Mouse (Mus musculus) layer of hippocampus, adult 9-10 months (tissue): Measurements from ENCODE around the gene Vars.

ENCODE experiments used
- DNase-seq: peaks from one replicate; pipeline ENCODE4 v3.0.0; 2022; ENCODE audit warnings: low spot score

Gene Vars

DNA sequence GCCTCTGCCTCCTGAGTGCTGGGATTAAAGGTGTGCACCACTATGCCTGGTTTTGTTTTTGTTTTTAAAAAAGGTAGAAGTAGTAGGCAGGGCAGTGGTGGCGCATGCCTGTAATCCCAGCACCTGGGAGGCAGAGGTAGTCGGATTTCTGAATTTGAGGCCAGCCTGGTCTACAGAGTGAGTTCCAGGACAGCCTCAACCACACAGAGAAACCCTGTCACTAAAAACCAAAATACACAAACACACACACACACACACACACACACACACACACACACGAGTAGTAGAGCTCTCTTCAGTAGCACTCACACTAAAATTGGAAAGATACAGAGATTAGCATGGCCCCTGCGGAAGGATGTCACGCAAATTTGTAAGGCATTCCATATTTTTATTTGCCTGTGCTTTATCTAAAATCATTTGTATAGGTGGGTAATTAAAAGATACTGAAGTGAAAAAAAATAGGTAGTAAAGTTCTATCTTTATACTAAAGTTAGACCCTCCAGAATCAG lies 48.2 kb downstream of the Vars start:
- no peak for DNase-seq

DNA sequence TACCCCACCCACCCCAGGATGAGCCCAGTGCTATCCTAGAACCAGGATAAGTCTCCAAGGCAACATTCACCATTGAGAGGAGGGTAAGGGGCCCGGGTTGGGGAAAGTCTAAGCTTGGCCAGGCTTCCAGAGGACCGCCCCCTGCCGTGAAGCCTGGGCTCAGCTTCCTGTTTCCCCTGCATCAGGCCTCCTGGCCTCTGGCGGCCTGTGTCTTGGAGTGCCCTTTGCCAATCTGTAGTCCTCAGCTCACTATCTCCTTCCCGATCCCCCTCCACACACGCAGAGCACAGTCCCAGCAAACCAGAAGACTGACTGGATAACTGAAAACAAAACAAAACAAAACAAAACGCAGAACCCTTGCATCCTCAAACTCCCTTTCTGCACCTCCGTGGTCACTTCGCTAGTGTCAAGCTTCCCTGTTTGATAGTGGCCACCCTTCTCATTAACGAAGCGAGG lies 48.8 kb downstream of the Vars start, which contains the start of gene Clic1:
Gene Clic1 (plus strand): TSS at position 406 of the 456 bp plus-strand sequence.
- no peak for DNase-seq

DNA sequence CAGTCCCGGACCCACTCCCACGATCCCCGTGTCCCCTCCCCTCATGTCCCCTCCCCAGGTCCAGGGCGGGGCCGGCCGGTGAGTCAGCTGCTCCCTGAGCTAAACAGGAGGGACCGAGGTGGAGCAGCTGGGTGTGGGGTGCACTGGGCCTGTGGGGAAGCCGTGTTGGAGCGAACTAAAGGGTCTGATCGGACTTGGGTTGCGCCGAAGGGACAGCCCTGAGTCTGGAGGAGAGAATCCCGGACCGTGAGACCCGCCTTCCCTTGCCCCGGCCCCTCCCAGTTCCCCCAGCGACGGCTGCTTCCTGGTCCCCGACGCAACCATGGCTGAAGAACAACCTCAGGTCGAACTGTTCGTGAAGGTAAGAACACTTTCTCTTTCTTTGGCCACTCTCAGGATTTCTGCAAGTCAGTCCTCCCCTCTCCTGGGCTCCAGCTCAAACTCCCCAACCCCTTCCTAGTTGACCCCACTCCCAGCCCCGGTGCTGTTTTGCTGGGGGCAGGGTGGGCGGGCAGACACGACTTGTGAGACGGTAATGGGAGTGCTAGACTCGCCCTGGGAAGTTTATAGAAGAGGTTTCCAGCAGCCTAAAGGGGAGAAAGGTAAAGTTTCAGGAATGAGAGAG lies 49.5 kb downstream of the Vars start:
- DNase-seq: no peak

DNA sequence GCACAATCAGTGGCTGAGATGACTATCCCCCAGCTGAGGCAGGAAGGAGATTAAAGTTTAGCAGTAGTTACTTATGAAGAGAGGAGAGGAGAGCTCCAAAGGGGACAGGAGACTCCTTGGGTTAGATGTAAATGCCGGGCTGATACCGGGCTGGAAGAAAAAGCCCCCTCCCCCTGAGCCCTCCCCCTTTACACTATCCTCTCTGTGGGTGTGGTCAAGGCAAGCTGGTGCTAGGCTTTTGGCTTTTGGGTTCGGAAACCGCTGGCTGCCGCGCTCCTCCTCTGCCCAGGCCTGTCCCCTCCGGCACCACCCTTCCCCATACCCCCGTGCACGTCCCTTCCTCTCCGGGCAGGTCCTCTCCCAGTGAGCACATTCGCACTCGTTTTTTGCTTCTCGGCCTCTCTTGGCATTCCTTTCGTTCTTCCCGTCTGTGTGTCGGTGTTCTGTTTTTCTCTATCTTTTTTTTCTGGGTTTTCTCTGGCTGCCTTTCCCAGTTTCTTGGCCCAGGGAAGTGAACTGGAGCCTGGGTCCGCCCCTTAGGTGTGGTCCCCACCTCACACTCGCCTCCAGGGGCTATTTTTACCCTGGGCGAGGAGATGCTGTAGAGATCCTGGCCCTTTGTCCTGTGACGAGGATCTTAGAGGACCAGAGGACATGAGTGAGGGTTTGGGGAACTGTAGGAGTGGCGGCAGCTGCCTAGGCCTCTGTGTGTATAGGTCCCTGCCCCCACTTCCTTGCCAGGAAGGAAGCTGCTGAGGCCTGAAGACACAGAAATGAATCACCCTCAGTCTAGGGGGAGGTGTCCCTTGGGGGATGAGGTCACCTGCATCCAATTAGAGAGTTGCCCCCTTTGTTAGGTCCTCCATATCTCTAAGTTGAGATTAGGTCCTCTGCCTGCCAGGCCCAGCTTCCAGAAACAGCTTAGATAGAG lies 50.6 kb downstream of the Vars start:
- DNase-seq: no peak

DNA sequence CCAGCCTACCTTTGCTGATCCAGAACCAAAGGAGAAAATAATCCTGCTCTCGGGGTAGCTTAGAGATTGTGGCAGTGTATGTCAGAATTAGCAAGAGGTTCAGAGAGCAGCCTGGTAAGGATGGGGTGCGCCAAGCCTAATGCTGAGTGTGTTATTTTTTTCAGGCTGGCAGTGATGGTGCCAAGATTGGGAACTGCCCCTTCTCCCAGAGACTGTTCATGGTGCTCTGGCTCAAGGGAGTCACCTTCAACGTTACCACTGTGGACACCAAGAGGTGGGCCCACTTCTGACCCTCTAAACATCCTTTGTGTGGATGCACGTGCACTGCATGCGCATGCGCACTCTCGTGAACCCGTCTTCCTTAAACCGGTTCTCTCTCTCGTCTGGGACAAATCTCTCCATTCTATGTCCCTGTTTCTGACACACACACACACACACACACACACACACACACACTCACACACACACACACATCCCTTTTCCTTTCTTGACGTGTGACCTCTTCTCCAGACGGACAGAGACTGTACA lies 51.5 kb downstream of the Vars start:
- DNase-seq: no peak

DNA sequence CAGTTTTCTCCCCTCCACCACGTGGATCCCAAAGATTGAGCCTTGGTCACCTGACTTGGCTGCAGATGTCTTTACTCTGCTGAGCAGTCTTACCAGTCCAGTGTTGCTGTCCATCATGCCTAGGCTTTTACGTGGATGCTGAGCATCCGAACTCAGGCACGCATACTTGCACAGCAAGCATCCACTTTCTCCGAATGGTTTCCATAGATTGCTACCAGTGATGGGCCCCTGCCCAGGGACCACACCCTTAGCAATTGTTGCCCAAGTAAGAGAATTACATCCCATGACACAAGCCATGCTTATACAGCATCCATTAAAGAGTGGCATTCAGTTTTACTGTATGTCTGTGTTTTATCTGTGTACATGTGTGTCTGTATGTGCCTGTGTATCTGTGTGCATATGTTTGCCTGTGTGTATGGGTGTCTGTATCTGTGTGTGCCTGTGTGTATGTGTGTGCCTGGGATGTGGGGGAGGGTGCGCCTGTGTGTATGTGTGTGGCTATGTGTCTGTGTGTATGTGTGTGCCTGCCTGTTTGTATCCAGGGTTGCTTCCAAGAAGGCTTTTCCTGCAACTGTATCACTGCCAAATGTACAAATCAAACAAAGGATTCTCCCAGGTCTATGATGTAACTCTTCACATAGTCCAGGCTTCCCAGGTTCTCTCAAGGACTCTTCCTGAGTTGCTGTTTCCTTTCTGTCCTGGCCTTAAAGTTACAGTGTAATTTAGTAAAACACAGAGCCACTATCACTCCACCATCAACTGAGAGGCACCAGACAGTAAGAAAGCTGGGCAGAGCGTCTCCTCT lies 55.1 kb downstream of the Vars start:
- no peak for DNase-seq

DNA sequence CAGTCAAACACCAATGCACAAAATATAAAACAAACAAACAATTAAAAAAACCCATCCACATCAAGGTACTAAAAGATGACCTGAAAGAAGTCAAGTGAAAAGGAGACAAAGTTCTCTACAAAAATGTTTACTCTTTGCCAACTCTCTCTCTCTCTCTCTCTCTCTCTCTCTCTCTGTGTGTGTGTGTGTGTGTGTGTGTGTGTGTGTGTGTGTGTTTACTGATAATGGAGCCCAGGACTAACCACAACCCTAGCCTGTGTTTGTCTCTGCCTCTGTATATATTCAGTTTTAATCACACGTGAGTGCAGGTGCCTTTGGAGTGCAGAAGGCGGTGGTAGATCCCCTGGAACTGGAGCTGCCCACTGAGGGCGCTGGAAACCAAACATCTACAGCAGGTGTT lies 56.3 kb downstream of the Vars start:
- no peak for DNase-seq

DNA sequence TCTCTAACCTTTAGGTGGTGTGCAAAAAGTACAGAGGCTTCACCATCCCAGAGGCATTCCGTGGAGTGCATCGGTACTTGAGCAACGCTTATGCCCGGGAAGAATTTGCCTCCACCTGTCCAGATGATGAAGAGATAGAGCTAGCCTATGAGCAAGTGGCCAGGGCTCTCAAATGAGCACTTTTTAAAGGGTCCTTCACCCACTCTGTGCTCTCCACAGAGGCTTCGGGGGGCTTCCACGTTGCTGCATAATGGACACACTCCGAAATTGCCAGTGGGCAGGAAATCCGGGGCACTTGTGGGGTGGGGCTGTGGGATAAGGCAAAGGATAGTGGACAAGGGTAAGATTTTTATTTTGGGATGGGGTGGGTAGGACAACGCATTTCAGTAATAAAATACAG lies 57.5 kb downstream of the Vars start:
- DNase-seq: no peak

DNA sequence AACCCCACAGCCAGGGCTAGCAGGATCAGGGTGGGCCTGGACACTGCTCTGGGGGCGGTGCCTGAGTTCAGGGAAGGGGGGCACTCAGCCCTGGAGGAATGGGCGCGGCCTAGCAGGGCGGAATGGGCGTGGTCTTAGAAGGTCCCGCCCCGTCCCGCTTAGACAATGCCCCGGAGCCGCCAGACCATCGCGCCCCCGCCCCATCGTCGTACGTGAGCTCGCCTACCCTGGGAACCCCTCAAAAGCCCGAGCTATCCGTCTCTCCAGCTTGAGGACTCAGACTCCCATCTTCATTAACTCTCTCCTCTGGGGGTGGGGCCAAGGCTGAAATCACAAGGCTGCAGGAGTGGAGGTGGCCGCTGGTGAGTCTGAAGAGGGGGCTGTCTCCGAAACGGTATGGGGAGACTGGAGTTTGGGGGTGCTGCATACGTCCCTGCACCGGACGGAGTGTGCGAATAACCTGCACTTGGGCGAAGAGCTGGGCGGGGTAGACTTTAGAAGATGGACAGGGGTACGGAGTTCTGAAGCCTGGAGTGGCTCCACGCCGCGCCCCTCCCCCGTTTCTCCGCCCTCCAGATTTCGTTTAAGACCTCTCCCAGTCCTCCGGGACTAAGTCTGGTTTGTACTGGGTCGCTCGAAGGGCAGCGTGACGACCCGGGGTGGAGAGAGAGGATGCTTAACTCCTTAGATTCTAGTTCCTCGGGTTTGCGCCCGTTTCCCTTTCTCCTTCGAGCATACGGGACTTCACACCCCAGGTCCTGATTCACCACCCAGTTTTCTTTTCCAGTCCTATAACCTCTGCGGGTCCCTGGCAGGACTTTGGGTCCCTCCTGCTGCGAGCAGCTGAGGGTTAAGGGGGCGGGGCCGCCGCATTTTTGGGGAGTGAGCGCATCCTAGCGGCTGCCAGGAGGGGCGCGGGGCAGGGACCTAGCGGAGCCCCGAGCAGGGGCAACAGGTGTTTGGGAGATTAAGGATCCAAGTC lies 58.4 kb downstream of the Vars start, which contains the start of gene Ddah2:
Gene Ddah2 (plus strand): TSS at position 125 of the 982 bp plus-strand sequence.
- DNase-seq: no peak

DNA sequence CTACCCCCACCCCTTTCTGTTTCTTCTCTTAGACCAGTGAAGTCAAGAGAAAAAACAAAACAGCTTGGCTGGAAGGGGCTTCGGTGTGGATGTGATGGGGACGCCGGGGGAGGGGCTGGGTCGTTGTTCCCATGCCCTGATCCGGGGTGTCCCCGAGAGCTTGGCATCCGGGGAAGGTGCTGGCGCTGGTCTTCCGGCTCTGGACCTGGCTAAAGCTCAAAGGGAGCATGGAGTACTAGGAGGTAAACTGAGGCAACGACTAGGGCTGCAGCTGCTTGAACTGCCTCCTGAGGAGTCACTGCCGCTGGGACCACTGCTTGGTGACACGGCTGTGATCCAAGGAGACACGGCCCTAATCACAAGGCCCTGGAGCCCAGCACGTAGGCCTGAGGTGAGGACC lies 59.3 kb downstream of the Vars start:
- no peak for DNase-seq

DNA sequence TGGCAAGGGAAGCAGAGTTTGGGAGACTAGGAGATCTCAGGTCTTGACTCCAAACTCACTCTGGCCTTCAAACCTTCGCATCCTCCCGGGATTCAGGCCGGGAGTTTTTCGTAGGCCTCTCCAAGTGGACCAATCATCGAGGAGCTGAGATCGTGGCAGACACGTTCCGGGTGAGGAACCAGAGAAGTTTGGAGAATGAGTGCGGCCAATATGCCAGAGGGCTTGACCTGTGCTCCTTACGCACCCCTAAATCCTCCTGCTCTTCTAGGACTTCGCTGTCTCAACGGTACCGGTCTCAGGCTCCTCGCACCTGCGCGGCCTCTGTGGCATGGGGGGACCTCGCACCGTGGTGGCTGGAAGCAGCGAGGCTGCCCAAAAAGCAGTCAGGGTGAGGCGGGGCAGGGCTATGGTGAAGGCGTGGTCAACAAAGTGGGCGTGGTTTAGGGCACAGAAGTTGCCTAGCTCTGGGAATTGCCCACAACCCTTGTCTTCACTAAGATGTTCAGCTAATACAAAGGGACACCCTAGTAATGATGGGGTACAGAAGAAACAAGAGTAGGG lies 60.0 kb downstream of the Vars start:
- DNase-seq: no peak

DNA sequence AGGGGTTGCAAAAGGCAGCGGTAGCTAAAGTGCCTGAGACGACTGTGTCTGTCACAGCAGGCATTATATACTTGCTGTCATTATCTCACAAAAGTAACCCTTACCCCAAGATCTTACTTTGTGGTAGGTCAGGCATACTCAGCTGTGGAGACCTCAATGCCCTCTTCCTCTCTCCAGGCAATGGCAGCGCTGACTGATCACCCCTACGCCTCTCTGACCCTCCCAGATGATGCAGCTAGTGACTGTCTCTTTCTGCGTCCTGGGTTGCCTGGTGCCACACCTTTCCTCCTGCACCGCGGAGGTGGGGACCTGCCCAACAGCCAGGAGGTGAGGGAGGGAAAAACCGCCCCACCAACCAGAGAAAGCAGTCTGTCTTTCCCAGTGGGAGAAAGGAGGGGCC lies 60.5 kb downstream of the Vars start:
- DNase-seq: no peak

DNA sequence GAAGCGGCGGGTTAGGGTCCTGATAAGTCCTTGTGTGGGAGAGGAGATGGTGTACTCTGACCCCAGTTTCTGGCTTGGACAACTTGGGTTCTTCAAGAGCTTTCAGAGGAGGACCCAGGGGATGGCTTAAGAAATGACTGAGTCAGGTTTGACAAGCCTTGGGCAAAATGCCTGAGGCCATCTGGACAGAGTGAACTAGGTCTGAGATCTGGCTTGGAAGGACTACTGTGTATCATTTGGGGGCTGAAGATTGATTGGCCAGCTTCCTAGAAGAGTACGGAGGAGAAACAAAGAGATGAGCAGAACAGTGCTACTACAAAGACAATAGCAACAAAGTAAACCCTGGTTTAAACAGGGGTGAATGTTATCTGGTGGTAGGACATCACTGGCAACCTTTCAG lies 62.7 kb downstream of the Vars start:
- DNase-seq: no peak

DNA sequence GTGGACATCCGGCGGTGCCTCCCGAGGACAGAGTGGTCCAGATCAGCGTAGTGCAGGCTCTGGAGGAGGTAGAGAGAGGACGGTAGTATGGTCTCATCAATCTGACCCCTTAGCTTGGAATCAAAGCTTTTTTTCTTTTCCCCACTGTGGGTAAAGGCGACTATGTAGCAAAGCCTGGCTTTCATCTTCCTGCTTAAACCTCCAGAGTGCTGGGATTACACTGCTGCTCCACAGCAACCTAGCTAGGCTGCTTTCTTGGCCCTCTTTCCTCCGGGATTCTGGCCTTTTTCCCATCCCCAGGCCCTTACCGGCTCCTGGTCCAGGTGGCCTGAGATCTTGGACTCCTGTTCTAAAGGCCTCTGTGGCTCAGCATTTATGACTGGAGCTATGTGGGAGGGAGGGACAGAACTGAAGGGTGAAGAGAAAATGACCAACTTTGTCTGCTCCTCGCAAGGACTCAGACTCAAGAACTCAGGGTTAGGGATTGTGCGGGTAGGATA lies 63.6 kb downstream of the Vars start:
- no peak for DNase-seq

DNA sequence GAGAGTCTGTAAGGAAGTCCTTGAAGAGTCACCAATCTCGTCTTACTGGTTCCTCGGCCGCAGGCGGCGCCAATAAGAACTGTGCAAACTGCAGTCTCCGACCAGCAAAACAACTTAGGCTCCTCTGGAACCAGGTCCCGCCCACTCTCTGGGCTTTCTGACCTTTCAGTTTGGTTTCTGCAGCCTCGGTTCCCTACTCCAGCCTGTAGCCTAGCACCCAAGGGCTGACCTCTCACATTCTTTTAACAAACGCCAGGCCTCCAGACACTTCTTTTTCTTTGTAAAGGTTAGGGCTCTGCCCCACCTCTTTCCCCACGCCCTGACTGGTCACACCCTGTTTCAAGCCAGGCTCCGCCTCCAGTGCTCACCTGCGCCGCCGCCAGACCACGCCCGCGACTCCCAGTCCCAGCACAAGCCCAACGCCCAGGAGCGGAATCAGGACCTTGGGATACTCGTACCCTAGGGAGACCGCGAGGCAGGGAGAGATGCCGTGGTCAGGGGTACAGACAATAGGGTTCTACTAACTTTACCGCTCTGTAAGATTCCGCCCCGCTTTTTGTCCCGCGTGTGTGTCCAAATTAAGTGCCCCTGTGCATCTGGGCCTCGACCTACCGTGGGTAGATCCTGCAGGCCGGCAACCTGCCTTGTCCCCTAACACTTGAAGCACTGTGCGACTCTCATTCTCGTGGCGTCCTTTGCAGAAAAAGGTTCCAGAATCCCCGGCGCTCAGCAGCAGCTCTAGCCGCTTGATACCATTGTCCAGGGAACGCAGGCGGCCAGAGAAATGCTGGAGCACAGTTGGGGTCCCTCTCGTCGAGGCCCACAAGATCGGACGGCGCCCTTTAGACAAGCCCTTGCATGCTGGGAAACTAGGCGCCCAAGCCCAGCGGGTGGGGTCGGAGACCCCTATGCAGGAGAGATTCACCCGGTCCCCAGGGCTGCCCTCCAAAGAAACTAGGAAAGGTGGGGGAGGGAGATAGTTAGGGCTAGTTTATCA lies 64.5 kb downstream of the Vars start, which contains the start of gene Ly6g6c:
Gene Ly6g6c (plus strand): TSS at position 438 of the 997 bp plus-strand sequence.
- DNase-seq: no peak
